Mouse (Mus musculus) limb, embryonic 10.5 days (tissue): ENCODE measurements around the gene Ccdc42. TPM values are rescaled to one million over a fixed set of nuclear protein-coding genes. Genes with fewer than 3 reads are reported as not detected.

Experiments used
- DNase-seq: peaks from one replicate; pipeline ENCODE4 v3.0.0-alpha.2; 2017; ENCODE audit warnings: low spot score
- H3K27ac ChIP-seq: fragments of 300-500 bp; sonication (generic); 2 replicates; pipeline ENCODE4 v1.5.1; 2016; ENCODE audit warnings: mild to moderate bottlenecking
- H3K27me3 ChIP-seq: fragments of 300-500 bp; sonication (generic); 2 replicates; pipeline ENCODE4 v1.6.1; 2016; ENCODE audit warnings: low read depth, mild to moderate bottlenecking; ENCODE audit not compliant: poor library complexity, severe bottlenecking
- H3K36me3 ChIP-seq: fragments of 300-500 bp; sonication (generic); 2 replicates; pipeline ENCODE4 v1.6.1; 2016; ENCODE audit warnings: mild to moderate bottlenecking, moderate library complexity
- H3K4me1 ChIP-seq: fragments of 300-500 bp; sonication (generic); 2 replicates; pipeline ENCODE4 v1.6.1; 2016
- H3K4me3 ChIP-seq: fragments of 300-500 bp; sonication (generic); 2 replicates; pipeline ENCODE4 v1.5.1; 2016; ENCODE audit warnings: mild to moderate bottlenecking, moderate library complexity
- H3K9me3 ChIP-seq: fragments of 300-500 bp; sonication (generic); replicated peaks from 2 replicates; pipeline ENCODE4 v1.6.1; 2016; ENCODE audit warnings: mild to moderate bottlenecking
- WGBS: fragments of 180-500 bp; shearing (Covaris S2); methylation state at CpG from one replicate; pipeline ENCODE4 v1.1.7; 2016; 5-methylcytosine and 5-hydroxymethylcytosine counted together
- polyA plus RNA-seq: library from polyadenylated mRNA; unstranded; fragments of >200 nt; fragmentation: Nextera tagmentation; extraction: Ambion mirVana; gene quantifications from 2 replicates; pipeline ENCODE4 v1.2.1, GENCODE M21; 2016

The Ccdc42 gene
- polyA plus RNA-seq, 1 experiment from 2014 or later = 0.89 TPM

GRCm38 (mm10) chr11:68597912-68598311 lies 11.1 kb downstream of the Ccdc42 start:
- H3K36me3 ChIP-seq = no peaks in the 10 kb centered on the region
- H3K4me3 ChIP-seq = no peak overlapping the region
- WGBS = 88% methylated on average over 2 of the region's 2 CpGs
- H3K27ac ChIP-seq = no peak overlapping the region
- H3K27me3 ChIP-seq = no peaks in the 10 kb centered on the region
- no peaks in the 10 kb centered on the region for H3K9me3 ChIP-seq
- peaks cover 51% of the 10 kb centered on the region for H3K4me1 ChIP-seq
- no peak for DNase-seq

GRCm38 (mm10) chr11:68600551-68601021 lies 13.8 kb downstream of the Ccdc42 start:
- no peak overlapping the region for H3K4me3 ChIP-seq
- 17% methylated on average over 6 of the region's 6 CpGs for WGBS
- peak overlapping the region; percentile 84 for H3K27ac ChIP-seq
- no peaks in the 10 kb centered on the region for H3K9me3 ChIP-seq
- H3K36me3 ChIP-seq = no peaks in the 10 kb centered on the region
- H3K27me3 ChIP-seq = no peaks in the 10 kb centered on the region
- H3K4me1 ChIP-seq = peaks cover 42% of the 10 kb centered on the region
- DNase-seq = peak; percentile 49

GRCm38 (mm10) chr11:68601486-68601991 lies 14.7 kb downstream of the Ccdc42 start:
- peaks cover 42% of the 10 kb centered on the region for H3K4me1 ChIP-seq
- WGBS = 3% methylated on average over 9 of the region's 9 CpGs
- no peaks in the 10 kb centered on the region for H3K9me3 ChIP-seq
- H3K27ac ChIP-seq = peak overlapping the region; percentile 84
- H3K36me3 ChIP-seq = no peaks in the 10 kb centered on the region
- DNase-seq = peak; percentile 61
- peak overlapping the region; percentile 5 for H3K4me3 ChIP-seq
- H3K27me3 ChIP-seq = no peaks in the 10 kb centered on the region

GRCm38 (mm10) chr11:68602200-68602931 lies 15.5 kb downstream of the Ccdc42 start:
- H3K4me3 ChIP-seq = peak overlapping the region; percentile 6; the same call in 1 of the 2 replicates
- WGBS = 13% methylated on average over 8 of the region's 8 CpGs
- H3K27me3 ChIP-seq = no peaks in the 10 kb centered on the region
- DNase-seq = peak; percentile 62
- no peaks in the 10 kb centered on the region for H3K9me3 ChIP-seq
- no peaks in the 10 kb centered on the region for H3K36me3 ChIP-seq
- peak overlapping the region; percentile 84 for H3K27ac ChIP-seq
- peaks cover 36% of the 10 kb centered on the region for H3K4me1 ChIP-seq

GRCm38 (mm10) chr11:68607046-68607445 lies 20.2 kb downstream of the Ccdc42 start:
- H3K4me1 ChIP-seq = peaks cover 26% of the 10 kb centered on the region
- no peaks in the 10 kb centered on the region for H3K9me3 ChIP-seq
- no peak overlapping the region for H3K27ac ChIP-seq
- DNase-seq = no peak
- H3K27me3 ChIP-seq = no peaks in the 10 kb centered on the region
- no peaks in the 10 kb centered on the region for H3K36me3 ChIP-seq
- H3K4me3 ChIP-seq = no peak overlapping the region
- WGBS = 88% methylated on average over 2 of the region's 2 CpGs

- Histone ChIP-seq H3K4me1 (peaks cover 37% of the 10 kb centered on the region), H3K4me3 (no peak overlapping the region), H3K36me3 (no peaks in the 10 kb centered on the region), H3K27ac (no peak overlapping the region), H3K27me3 (no peaks in the 10 kb centered on the region), H3K9me3 (no peaks in the 10 kb centered on the region)
- no peak for DNase-seq
- 62% methylated on average over 9 of the region's 9 CpGs for WGBS
These were observed 23.2 kb downstream of the Ccdc42 start for GRCm38 (mm10) chr11:68609910-68610566.

GRCm38 (mm10) chr11:68610567-68610947 lies 23.7 kb downstream of the Ccdc42 start:
- no peaks in the 10 kb centered on the region for H3K9me3 ChIP-seq
- 0 out of 2 replicates have a peak overlapping the region, but pooled peaks have one; percentile 15 for H3K27ac ChIP-seq
- WGBS = 91% methylated on average over 8 of the region's 8 CpGs
- DNase-seq = no peak
- H3K36me3 ChIP-seq = no peaks in the 10 kb centered on the region
- H3K4me3 ChIP-seq = no peak overlapping the region
- H3K27me3 ChIP-seq = no peaks in the 10 kb centered on the region
- peaks cover 37% of the 10 kb centered on the region for H3K4me1 ChIP-seq

GRCm38 (mm10) chr11:68613071-68613711 lies 26.4 kb downstream of the Ccdc42 start:
- Histone ChIP-seq H3K4me3 (0 out of 2 replicates have a peak overlapping the region, but pooled peaks have one; percentile 5), H3K27me3 (no peaks in the 10 kb centered on the region), H3K36me3 (no peaks in the 10 kb centered on the region), H3K4me1 (peaks cover 37% of the 10 kb centered on the region), H3K9me3 (no peaks in the 10 kb centered on the region), H3K27ac (peak overlapping the region; percentile 74)
- DNase-seq = peak; percentile 74
- WGBS = 19% methylated on average over 5 of the region's 5 CpGs

GRCm38 (mm10) chr11:68622751-68623150 lies 35.9 kb downstream of the Ccdc42 start:
- WGBS = 57% methylated on average over 9 of the region's 9 CpGs
- no peaks in the 10 kb centered on the region for H3K9me3 ChIP-seq
- no peaks in the 10 kb centered on the region for H3K27me3 ChIP-seq
- H3K36me3 ChIP-seq = no peaks in the 10 kb centered on the region
- DNase-seq = no peak
- peak overlapping the region; percentile 50; the same call in 1 of the 2 replicates for H3K4me3 ChIP-seq
- H3K4me1 ChIP-seq = peaks cover 26% of the 10 kb centered on the region
- H3K27ac ChIP-seq = peak overlapping the region; percentile 75

- Histone ChIP-seq H3K4me1 (peaks cover 26% of the 10 kb centered on the region), H3K27me3 (no peaks in the 10 kb centered on the region), H3K36me3 (no peaks in the 10 kb centered on the region), H3K9me3 (no peaks in the 10 kb centered on the region), H3K27ac (peak overlapping the region; percentile 75), H3K4me3 (peak overlapping the region; percentile 50)
- DNase-seq = peak; percentile 74
- 4% methylated on average over 14 of the region's 14 CpGs for WGBS
These were observed 36.5 kb downstream of the Ccdc42 start for GRCm38 (mm10) chr11:68623225-68623870.

- Histone ChIP-seq H3K27ac (peak overlapping the region; percentile 75), H3K4me1 (peaks cover 26% of the 10 kb centered on the region), H3K27me3 (no peaks in the 10 kb centered on the region), H3K36me3 (no peaks in the 10 kb centered on the region), H3K4me3 (peak overlapping the region; percentile 50), H3K9me3 (no peaks in the 10 kb centered on the region)
- 1% methylated on average over 5 of the region's 5 CpGs for WGBS
- DNase-seq = no peak
These were observed 37.0 kb downstream of the Ccdc42 start for GRCm38 (mm10) chr11:68623871-68624258.

- Histone ChIP-seq H3K4me1 (peaks cover 6% of the 10 kb centered on the region), H3K4me3 (no peak overlapping the region), H3K27ac (no peak overlapping the region), H3K27me3 (no peaks in the 10 kb centered on the region), H3K9me3 (no peaks in the 10 kb centered on the region), H3K36me3 (no peaks in the 10 kb centered on the region)
- 94% methylated on average over 17 of the region's 17 CpGs for WGBS
- DNase-seq = no peak
These were observed 44.9 kb downstream of the Ccdc42 start for GRCm38 (mm10) chr11:68631611-68632316.
